Mouse (Mus musculus) layer of hippocampus, adult 9-10 months (tissue): Measurements from ENCODE around the gene Fam193a.

ENCODE experiments used
- DNase-seq: peaks from one replicate; pipeline ENCODE4 v3.0.0; 2022; ENCODE audit warnings: low spot score

The Fam193a gene

GRCm38 (mm10) chr5:34369341-34370021, at the start of gene Fam193a:
Gene Fam193a (plus strand): TSS chr5:34369933.
- DNase-seq = peak; percentile 91

- no peak for DNase-seq
Observed at GRCm38 (mm10) chr5:34321236-34321635, 48.5 kb upstream of the Fam193a start.

GRCm38 (mm10) chr5:34325286-34325685, 44.4 kb upstream of the Fam193a start:
- DNase-seq = no peak

- no peak for DNase-seq
Observed at GRCm38 (mm10) chr5:34326249-34326691, 43.5 kb upstream of the Fam193a start.

GRCm38 (mm10) chr5:34326875-34327576, 42.7 kb upstream of the Fam193a start:
- DNase-seq = no peak

- no peak for DNase-seq
Observed at GRCm38 (mm10) chr5:34330136-34330535, 39.6 kb upstream of the Fam193a start.

GRCm38 (mm10) chr5:34334081-34334480, 35.7 kb upstream of the Fam193a start:
- no peak for DNase-seq

GRCm38 (mm10) chr5:34335539-34336096, 34.1 kb upstream of the Fam193a start:
- no peak for DNase-seq

GRCm38 (mm10) chr5:34336097-34336774, 33.5 kb upstream of the Fam193a start, which contains the start of gene Rnf4:
Gene Rnf4 (plus strand): TSS chr5:34336289.
- DNase-seq = peak; percentile 95

GRCm38 (mm10) chr5:34336775-34337450, 32.8 kb upstream of the Fam193a start:
- DNase-seq = no peak

GRCm38 (mm10) chr5:34340246-34340645, 29.5 kb upstream of the Fam193a start:
- DNase-seq = no peak

- no peak for DNase-seq
Observed at GRCm38 (mm10) chr5:34352084-34352631, 17.6 kb upstream of the Fam193a start.

GRCm38 (mm10) chr5:34360261-34360660, 9.5 kb upstream of the Fam193a start:
- no peak for DNase-seq

- no peak for DNase-seq
Observed at GRCm38 (mm10) chr5:34363115-34363514, 6.6 kb upstream of the Fam193a start.

- DNase-seq = no peak
Observed at GRCm38 (mm10) chr5:34368551-34369290, 1.0 kb upstream of the Fam193a start.

GRCm38 (mm10) chr5:34370022-34370823, 490 bp downstream of the Fam193a start:
- DNase-seq = no peak

GRCm38 (mm10) chr5:34370840-34371239, 1.1 kb downstream of the Fam193a start:
- no peak for DNase-seq

- DNase-seq = no peak
Observed at GRCm38 (mm10) chr5:34372141-34372540, 2.4 kb downstream of the Fam193a start.

GRCm38 (mm10) chr5:34372541-34372940, 2.8 kb downstream of the Fam193a start:
- DNase-seq = no peak

GRCm38 (mm10) chr5:34378787-34379186, 9.1 kb downstream of the Fam193a start:
- no peak for DNase-seq
